Mouse (Mus musculus) spleen, adult 12 weeks (tissue): ENCODE measurements around the gene Tmed11.
A peak's percentile ranks its signal among the peaks of the same experiment; 100 is the strongest.
"Not testable (repeated sequence)": the region's sequence is repeated elsewhere in the genome, so short reads cannot be mapped to it uniquely, and the experiment has no call there.

Experiments used
- DNase-seq: peaks from one replicate; pipeline ENCODE4 v3.0.0; 2022; ENCODE audit warnings: low spot score

The Tmed11 gene

GRCm38 (mm10) chr5:108795263-108795662 lies at the start of gene Tmed11:
Gene Tmed11, minus strand, starts transcription at chr5:108795363.
- DNase-seq: not testable (repeated sequence)

GRCm38 (mm10) chr5:108836156-108836555 lies 41.0 kb upstream of the Tmed11 start:
- DNase-seq: no peak

- DNase-seq: no peak
Observed at GRCm38 (mm10) chr5:108823276-108823675, 28.1 kb upstream of the Tmed11 start.

GRCm38 (mm10) chr5:108808750-108809149 lies 13.6 kb upstream of the Tmed11 start, which contains the start of gene Vmn2r8:
Gene Vmn2r8, minus strand, starts transcription at chr5:108808850.
- not testable (repeated sequence) for DNase-seq

- no peak for DNase-seq
Observed at GRCm38 (mm10) chr5:108803646-108804045, 8.5 kb upstream of the Tmed11 start.

- not testable (repeated sequence) for DNase-seq
Observed at GRCm38 (mm10) chr5:108790385-108790784, 4.8 kb downstream of the Tmed11 start.

- DNase-seq: no peak
Observed at GRCm38 (mm10) chr5:108774630-108775306, 20.4 kb downstream of the Tmed11 start, which contains the start of gene Rnf212. Gene Rnf212, minus strand, starts transcription at chr5:108774982.

- no peak for DNase-seq
Observed at GRCm38 (mm10) chr5:108760002-108760401, 35.2 kb downstream of the Tmed11 start.

GRCm38 (mm10) chr5:108758396-108758795 lies 36.8 kb downstream of the Tmed11 start:
- DNase-seq: no peak

- not testable (repeated sequence) for DNase-seq
Observed at GRCm38 (mm10) chr5:108751258-108751657, 43.9 kb downstream of the Tmed11 start.

GRCm38 (mm10) chr5:108750328-108751210 lies 44.6 kb downstream of the Tmed11 start:
- peak; percentile 21 for DNase-seq

GRCm38 (mm10) chr5:108744629-108745028 lies 50.5 kb downstream of the Tmed11 start:
- DNase-seq: no peak

GRCm38 (mm10) chr5:108743856-108744255 lies 51.3 kb downstream of the Tmed11 start:
- peak; percentile 29 for DNase-seq

GRCm38 (mm10) chr5:108742596-108742995 lies 52.6 kb downstream of the Tmed11 start:
- DNase-seq: no peak

- DNase-seq: no peak
Observed at GRCm38 (mm10) chr5:108741844-108742243, 53.3 kb downstream of the Tmed11 start.

GRCm38 (mm10) chr5:108727425-108727824 lies 67.7 kb downstream of the Tmed11 start:
- no peak for DNase-seq
